Comparison of ENCODE assay signal across 18 mouse cellular contexts in genomic region chr12:59207814-59208213, GRCm38 (mm10). TPM values are rescaled to one million over a fixed set of nuclear protein-coding genes. Genes with fewer than 3 reads are reported as not detected.
DNase-seq lines count a peak whose midpoint lies in the region; ATAC-seq and TF ChIP-seq lines count a peak whose summit lies in the region.
"Had no signal": no experiment of that assay in that cellular context is flagged by ENCODE, and none has a peak within 500 bp of the region (broad histone marks: within the 10 kb centered on the region; RNA-seq: fewer than 3 reads in every experiment).

No protein-coding gene starts in this region.

- H3K36me3 ChIP-seq in spleen, adult 2 months (ENCODE audit: control insufficient read depth, insufficient read depth, low read length), result peaks cover 5% of the 10 kb centered on the region
- 0 out of 2 replicates have a peak, but pooled peaks cover 3% of the 10 kb centered on the region for H3K36me3 ChIP-seq in intestine, embryonic 15.5 days

- ATAC-seq in intestine, embryonic 15.5 days, result peak; percentile 96
- ATAC-seq in megakaryocyte progenitor cell, adult 5-6 weeks (replicated peaks; ENCODE audit: poor library complexity), result 0 out of 2 replicates have a peak, but pooled peaks have one; percentile 18
- ATAC-seq: forebrain, embryonic 15.5 days had no signal

- no peak overlapping the region for H3K4me3 ChIP-seq in spleen, adult 2 months (ENCODE audit: extremely low read depth, insufficient read depth, insufficient read length)
- H3K4me3 ChIP-seq in intestine, embryonic 15.5 days (replicated peaks), result no peak overlapping the region
- H3K4me3 ChIP-seq: embryonic facial prominence, embryonic 12.5 days; forebrain, embryonic 15.5 days; hindbrain, embryonic 12.5 days had no signal

- no peak for DNase-seq in spleen, adult 2 months (ENCODE audit: low read depth in 1 of 2, low spot score in 2 of 2)
- DNase-seq in spleen, postnatal 10 days (ENCODE audit: low spot score in 2 of 2), result no peak
- no peak for DNase-seq in kidney, adult 9 months
- no peak for DNase-seq in kidney, adult 18-20 months
- DNase-seq: adrenal gland, postnatal 10 days; B cell, adult 2 months; cerebellum, adult 11-12 months; cerebellum, adult 9-10 months; cerebellum, postnatal 25 days; gastrocnemius, postnatal 36 days; heart, adult 11 months; heart, postnatal 10 days; heart, postnatal 4 days had no signal

- no peak for TF ChIP-seq CTCF in spleen, adult 2 months (IDR thresholded peaks at IDR 0.05; ENCODE audit: extremely low read depth, insufficient read depth, insufficient read length, insufficient replicate concordance)

- H3K4me1 ChIP-seq in spleen, adult 2 months (ENCODE audit: control insufficient read depth, insufficient read depth, insufficient read length), result peaks cover 12% of the 10 kb centered on the region
- no peaks in the 10 kb centered on the region for H3K4me1 ChIP-seq in intestine, embryonic 15.5 days (replicated peaks)
- H3K4me1 ChIP-seq: embryonic facial prominence, embryonic 12.5 days; forebrain, embryonic 15.5 days; hindbrain, embryonic 12.5 days had no signal

- WGBS in spleen, adult 2 months, result 75% methylated on average over 1 of the region's 1 CpGs
- WGBS in intestine, embryonic 15.5 days, result 62% methylated on average over 1 of the region's 1 CpGs

- peak overlapping the region; percentile 70 for H3K27ac ChIP-seq in spleen, adult 2 months (ENCODE audit: insufficient read depth, low read length)
- no peak overlapping the region for H3K27ac ChIP-seq in intestine, embryonic 15.5 days
- H3K27ac ChIP-seq: embryonic facial prominence, embryonic 12.5 days; forebrain, embryonic 15.5 days; hindbrain, embryonic 12.5 days had no signal

- no peak overlapping the region for H3K9ac ChIP-seq in intestine, embryonic 15.5 days
- H3K9ac ChIP-seq: embryonic facial prominence, embryonic 12.5 days; forebrain, embryonic 15.5 days; hindbrain, embryonic 12.5 days had no signal

- TF ChIP-seq POLR2A in spleen, adult 2 months (IDR thresholded peaks at IDR 0.05; ENCODE audit: low read depth, low read length), result no peak

- no peaks in the 10 kb centered on the region for H3K27me3 ChIP-seq in spleen, adult 2 months (ENCODE audit: control insufficient read depth, insufficient read depth, low read length)
- H3K27me3 ChIP-seq in intestine, embryonic 15.5 days (replicated peaks), result no peaks in the 10 kb centered on the region
- H3K27me3 ChIP-seq: embryonic facial prominence, embryonic 12.5 days; forebrain, embryonic 15.5 days; hindbrain, embryonic 12.5 days had no signal

- no peaks in the 10 kb centered on the region for H3K9me3 ChIP-seq in intestine, embryonic 15.5 days
- H3K9me3 ChIP-seq: embryonic facial prominence, embryonic 12.5 days; hindbrain, embryonic 12.5 days had no signal

- H3K4me2 ChIP-seq in intestine, embryonic 15.5 days (replicated peaks), result no peak overlapping the region
- H3K4me2 ChIP-seq: embryonic facial prominence, embryonic 12.5 days; forebrain, embryonic 15.5 days; hindbrain, embryonic 12.5 days had no signal

RNA-seq across cellular contexts. Expression of gene Fbxo33, which starts 11.7 kb away (rescaled TPM):
- 6.5 and 6.9 TPM in 2 replicates for polyA plus RNA-seq in spleen, adult 2 months (2012; rRNA removed)
- 8.9 TPM in 2 replicates for polyA plus RNA-seq in intestine, embryonic 15.5 days (2015; fragmentation: Nextera tagmentation; extraction: Ambion mirVana)
- total RNA-seq in megakaryocyte progenitor cell, adult 5-6 weeks (2015), result 40.7 and 63.0 TPM in 2 replicates
- total RNA-seq in megakaryocyte progenitor cell, adult 5-6 weeks (2017), result 33.6 and 36.0 TPM in 2 replicates
